Mouse (Mus musculus) myocyte (in vitro differentiated cells): ENCODE results near the gene Cnih2. TPM values are rescaled to one million over a fixed set of nuclear protein-coding genes. Genes with fewer than 3 reads are reported as not detected.
A peak's percentile ranks its signal among the peaks of the same experiment; 100 is the strongest.

Source experiments
- H3K27me3 ChIP-seq: one replicate; pipeline ENCODE4 v1.6.1; 2011; ENCODE audit not compliant: control insufficient read depth, insufficient read depth, insufficient read length
- H3K36me3 ChIP-seq: one replicate; pipeline ENCODE4 v1.6.1; 2011; ENCODE audit not compliant: control insufficient read depth, insufficient read depth
- H3K4me2 ChIP-seq: one replicate; pipeline ENCODE4 v1.6.1; 2011; ENCODE audit warnings: low read depth, control low read depth
- H3K4me3 ChIP-seq: one replicate; pipeline ENCODE4 v1.5.1; 2011; ENCODE audit warnings: mild to moderate bottlenecking, control low read depth, moderate library complexity
- H3K79me2 ChIP-seq: one replicate; pipeline ENCODE4 v1.6.1; 2011; ENCODE audit not compliant: control insufficient read depth, insufficient read depth
- H3ac ChIP-seq: one replicate; pipeline ENCODE4 v1.6.1; 2011; ENCODE audit not compliant: control insufficient read depth, insufficient read length
- CEBPB ChIP-seq: IDR thresholded peaks from 2 replicates; pipeline ENCODE4 v1.6.1; 2011; ENCODE audit warnings: mild to moderate bottlenecking, moderate library complexity; ENCODE audit not compliant: poor library complexity, insufficient read depth, severe bottlenecking
- E2F4 ChIP-seq: IDR thresholded peaks from one replicate; pipeline ENCODE4 v1.6.1; 2011; ENCODE audit warnings: mild to moderate bottlenecking, control low read depth, moderate library complexity; ENCODE audit not compliant: insufficient read depth
- MAX ChIP-seq: IDR thresholded peaks from one replicate; pipeline ENCODE4 v1.6.1; 2011; ENCODE audit warnings: low read depth, mild to moderate bottlenecking, control low read depth
- MYOD1 ChIP-seq, 3 experiments: IDR thresholded peaks; one replicate each; pipeline ENCODE4 v1.6.1; 2011; ENCODE audit warnings: control low read depth in 2 of 3, low read depth in 2 of 3, mild to moderate bottlenecking in 2 of 3, moderate library complexity in 1 of 3; ENCODE audit not compliant: insufficient read length in 2 of 3, control insufficient read depth in 1 of 3
- MYOG ChIP-seq, 3 experiments: IDR thresholded peaks; one replicate each; pipeline ENCODE4 v1.6.1; 2011; ENCODE audit warnings: control low read depth in 2 of 3, low read depth in 2 of 3, mild to moderate bottlenecking in 2 of 3; ENCODE audit not compliant: insufficient read length in 2 of 3, control insufficient read depth in 1 of 3, insufficient read depth in 1 of 3
- POLR2A ChIP-seq: IDR thresholded peaks from one replicate; pipeline ENCODE4 v1.6.1; 2011; ENCODE audit warnings: low read depth, mild to moderate bottlenecking, control low read depth, moderate library complexity; ENCODE audit not compliant: insufficient read length
- POLR2AphosphoS2 ChIP-seq: IDR thresholded peaks from one replicate; pipeline ENCODE4 v1.6.1; 2011; ENCODE audit warnings: low read depth, control low read depth; ENCODE audit not compliant: insufficient read length
- REST ChIP-seq: IDR thresholded peaks from one replicate; pipeline ENCODE4 v1.6.1; 2011; ENCODE audit warnings: mild to moderate bottlenecking, control low read depth, moderate library complexity; ENCODE audit not compliant: insufficient read depth, insufficient read length
- SRF ChIP-seq: IDR thresholded peaks from one replicate; pipeline ENCODE4 v1.6.1; 2011; ENCODE audit warnings: low read depth; ENCODE audit not compliant: control insufficient read depth, insufficient read length
- TCF12 ChIP-seq: IDR thresholded peaks from one replicate; pipeline ENCODE4 v1.6.1; 2011; ENCODE audit warnings: mild to moderate bottlenecking, control low read depth; ENCODE audit not compliant: poor library complexity, insufficient read depth, severe bottlenecking
- TCF3 ChIP-seq: IDR thresholded peaks from one replicate; pipeline ENCODE4 v1.6.1; 2011; ENCODE audit warnings: low read depth, control low read depth; ENCODE audit not compliant: insufficient read length
- USF1 ChIP-seq: IDR thresholded peaks from one replicate; pipeline ENCODE4 v1.6.1; 2011; ENCODE audit warnings: low read depth, mild to moderate bottlenecking, control low read depth, moderate library complexity
- polyA plus RNA-seq: library from polyadenylated mRNA; unstranded; fragments of >200 nt; fragmentation: generic; extraction: Trizol; gene quantifications from one replicate; pipeline ENCODE4 v1.2.1, GENCODE M21; 2012; ENCODE audit warnings: missing spikeins

Cnih2 gene
- polyA plus RNA-seq, 1 experiment: 1.6 TPM

- H3K27me3 ChIP-seq: no peaks in the 10 kb centered on the region
- H3ac ChIP-seq: no peak overlapping the region
- TF ChIP-seq POLR2AphosphoS2 (no peak), REST (no peak), TCF12 (no peak), MAX (no peak), MYOG (IDR thresholded peaks at IDR 0.05; ENCODE audit: control insufficient read depth in 1 of 3, insufficient read depth in 1 of 3, insufficient read length in 2 of 3, low read depth in 2 of 3) (no peak), POLR2A (no peak), CEBPB (no peak), TCF3 (no peak), MYOD1 (IDR thresholded peaks at IDR 0.05; ENCODE audit: control insufficient read depth in 1 of 3, insufficient read length in 2 of 3, low read depth in 2 of 3) (no peak), SRF (no peak), E2F4 (no peak), USF1 (no peak)
- H3K79me2 ChIP-seq: no peaks in the 10 kb centered on the region
- peak overlapping the region; percentile 71 for H3K4me2 ChIP-seq
- peaks cover 9% of the 10 kb centered on the region for H3K36me3 ChIP-seq
- no peak overlapping the region for H3K4me3 ChIP-seq
Measured at GRCm38 (mm10) chr19:5097521-5098362, 579 bp downstream of the Cnih2 start.

GRCm38 (mm10) chr19:5095887-5096474 is 2.3 kb downstream of the Cnih2 start:
- H3ac ChIP-seq: no peak overlapping the region
- no peak overlapping the region for H3K4me3 ChIP-seq
- H3K4me2 ChIP-seq: no peak overlapping the region
- peaks cover 2% of the 10 kb centered on the region for H3K36me3 ChIP-seq
- H3K79me2 ChIP-seq: no peaks in the 10 kb centered on the region
- no peak for TF ChIP-seq E2F4
- TF ChIP-seq SRF: no peak
- no peak for TF ChIP-seq REST
- TF ChIP-seq POLR2A: no peak
- TF ChIP-seq TCF3: no peak
- TF ChIP-seq CEBPB: no peak
- no peak for TF ChIP-seq TCF12
- peak in 1 of 3 experiments; percentile 44 for TF ChIP-seq MYOD1 (IDR thresholded peaks at IDR 0.05; ENCODE audit: control insufficient read depth in 1 of 3, insufficient read length in 2 of 3, low read depth in 2 of 3)
- peak; percentile 68 for TF ChIP-seq POLR2AphosphoS2
- no peak for TF ChIP-seq USF1
- H3K27me3 ChIP-seq: no peaks in the 10 kb centered on the region

- no peak overlapping the region for H3ac ChIP-seq
- no peaks in the 10 kb centered on the region for H3K79me2 ChIP-seq
- no peaks in the 10 kb centered on the region for H3K36me3 ChIP-seq
- TF ChIP-seq USF1: no peak
- peak; percentile 4 for TF ChIP-seq POLR2AphosphoS2
- H3K27me3 ChIP-seq: no peaks in the 10 kb centered on the region
- H3K4me2 ChIP-seq: no peak overlapping the region
- no peak overlapping the region for H3K4me3 ChIP-seq
Measured at GRCm38 (mm10) chr19:5094746-5095417, 3.4 kb downstream of the Cnih2 start.

GRCm38 (mm10) chr19:5094243-5094632 is 4.1 kb downstream of the Cnih2 start:
- Histone ChIP-seq H3K4me3 (no peak overlapping the region), H3K36me3 (no peaks in the 10 kb centered on the region), H3K79me2 (no peaks in the 10 kb centered on the region), H3ac (no peak overlapping the region), H3K27me3 (no peaks in the 10 kb centered on the region), H3K4me2 (no peak overlapping the region)
- TF ChIP-seq TCF3 (no peak), POLR2AphosphoS2 (peak; percentile 83)
